Mouse (Mus musculus): Measurements from ENCODE around the gene Acp4.
"Not testable (repeated sequence)": the region's sequence is repeated elsewhere in the genome, so short reads cannot be mapped to it uniquely, and the experiment has no call there.

Gene Acp4

DNA sequence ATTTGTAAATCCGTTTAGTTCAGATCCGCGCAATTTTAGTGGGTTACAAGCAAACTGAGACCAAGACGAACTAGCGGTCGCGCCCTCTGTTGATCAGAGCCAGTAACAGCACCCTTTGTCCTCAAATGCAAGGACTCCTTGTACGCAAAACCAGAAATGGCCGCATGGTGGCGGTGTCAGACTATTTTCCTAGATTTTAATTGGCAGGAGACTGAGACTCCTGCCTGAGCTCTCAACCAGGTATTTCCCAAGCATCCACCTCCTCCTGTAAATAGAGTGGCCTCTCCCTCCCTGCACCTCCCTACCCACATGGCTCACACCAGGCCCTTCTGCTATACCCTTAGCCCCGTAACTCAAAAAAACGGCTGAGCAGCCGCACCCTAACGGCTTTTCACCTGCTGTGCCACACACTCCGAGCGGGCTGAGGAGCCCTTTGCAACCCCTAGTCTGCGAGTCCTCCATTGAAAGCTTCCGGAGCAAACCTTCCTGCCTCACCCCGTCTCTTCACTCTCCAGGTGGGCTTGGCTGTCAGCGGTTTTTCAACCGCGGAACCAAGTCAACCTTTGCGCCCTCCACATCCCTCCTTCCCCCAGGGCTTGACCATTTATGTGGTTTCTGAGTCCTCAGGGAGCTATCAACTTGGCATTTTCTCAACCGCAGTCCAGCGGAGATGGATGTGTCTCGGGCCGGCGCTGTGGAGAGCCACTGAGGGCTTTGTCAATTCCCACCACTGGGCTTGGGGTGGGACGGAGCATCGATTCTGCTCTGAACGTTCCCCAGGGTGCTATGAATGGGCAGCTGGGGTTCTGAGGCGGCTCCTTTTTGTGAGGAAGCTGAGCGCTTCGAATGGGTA is 5.8 kb upstream of the Acp4 start:
- DNase-seq (ENCODE audit: low spot score), result peak; percentile 88

DNA sequence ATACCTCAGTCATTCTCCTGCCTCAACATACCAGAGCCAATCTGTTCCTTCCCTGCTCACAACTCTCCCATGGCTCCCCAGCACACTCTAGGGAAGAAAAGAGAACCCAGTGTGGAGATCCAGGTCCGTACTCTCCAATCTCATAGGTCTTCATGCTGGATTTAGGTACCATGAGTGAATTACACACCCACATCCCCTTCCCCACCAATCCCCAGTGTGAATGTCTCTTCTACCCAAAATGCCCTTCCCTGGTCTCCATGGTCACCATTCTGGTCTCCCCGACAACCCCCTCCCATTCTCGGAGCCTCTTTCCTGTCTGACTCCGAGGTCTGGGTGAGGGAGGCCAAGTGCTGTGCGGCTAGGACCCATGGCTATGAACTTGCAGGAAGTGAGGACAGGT is 4.0 kb upstream of the Acp4 start, which contains the start of gene Gm15517:
Gene Gm15517, plus strand, starts transcription at position 301 of the 400 bp plus-strand sequence.
- DNase-seq (ENCODE audit: low spot score), result no peak

DNA sequence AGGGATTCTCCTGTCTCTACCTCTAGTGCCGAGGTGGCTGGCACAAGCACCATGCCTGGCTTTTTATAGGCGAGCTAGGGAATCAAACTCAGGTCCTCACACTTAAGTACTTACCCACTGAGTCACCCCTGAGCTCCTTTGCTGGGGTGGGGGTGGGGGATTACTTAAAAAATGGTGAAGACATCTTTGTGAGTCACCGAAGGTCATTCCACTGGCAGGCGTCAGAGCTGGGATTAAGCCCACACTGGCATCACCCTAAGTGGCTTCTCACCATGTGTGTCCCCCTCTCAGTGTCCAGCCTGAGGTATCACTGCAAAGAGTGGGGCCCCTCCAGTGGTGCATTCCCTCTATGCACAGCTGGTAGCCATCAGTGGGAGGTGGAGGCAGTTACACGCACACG is 3.2 kb upstream of the Acp4 start:
- DNase-seq (ENCODE audit: low spot score), result no peak

DNA sequence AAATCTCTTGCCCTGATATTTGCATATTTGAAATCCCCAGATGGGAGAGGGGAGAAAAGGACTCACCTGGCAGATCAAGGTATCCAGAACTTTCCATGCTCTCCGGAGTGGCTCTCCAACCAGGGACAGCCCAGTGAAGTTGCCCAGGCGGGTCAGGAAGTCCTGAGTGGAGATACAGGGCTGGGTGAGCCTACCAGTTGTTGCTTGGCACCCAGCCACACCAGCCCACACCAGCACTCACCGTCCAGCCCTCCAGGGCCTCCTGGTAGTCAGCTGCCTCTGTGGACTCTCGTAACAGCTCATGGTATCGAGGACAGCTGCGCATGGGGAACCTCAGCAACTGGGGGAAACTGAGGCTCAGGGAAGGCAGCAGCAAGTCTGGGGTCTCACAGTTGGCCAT is 2.2 kb downstream of the Acp4 start:
- no peak for DNase-seq (ENCODE audit: low spot score)

DNA sequence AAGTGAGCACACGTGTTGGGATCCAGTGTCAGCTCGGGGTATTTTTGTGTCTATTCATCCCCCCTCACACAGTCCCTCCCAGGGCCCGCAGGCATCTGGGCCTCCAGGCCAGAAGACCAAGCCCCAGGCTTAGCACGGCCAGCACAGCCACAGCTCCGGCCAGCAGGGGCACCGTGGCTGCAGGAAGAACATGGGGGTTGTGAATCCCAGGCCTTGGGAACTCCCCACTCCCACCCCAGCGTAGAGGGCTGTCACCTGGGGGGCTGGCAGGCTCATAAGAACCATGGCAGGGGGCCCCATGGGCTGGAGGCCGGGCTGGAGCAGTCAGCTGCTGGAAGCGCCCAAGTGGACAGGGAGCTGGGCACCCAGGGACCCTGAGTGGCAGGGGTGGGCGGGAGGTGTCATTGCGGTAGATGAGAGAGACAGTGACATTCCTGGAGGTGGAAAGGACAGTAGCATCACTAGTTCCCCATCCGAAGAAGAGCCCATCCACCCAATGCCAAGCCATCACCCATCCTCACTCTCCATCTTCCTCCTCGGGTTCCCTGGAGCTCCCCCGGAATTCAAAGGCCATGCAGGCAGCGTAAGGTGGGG is 4.1 kb downstream of the Acp4 start:
- DNase-seq (ENCODE audit: low spot score), result no peak

DNA sequence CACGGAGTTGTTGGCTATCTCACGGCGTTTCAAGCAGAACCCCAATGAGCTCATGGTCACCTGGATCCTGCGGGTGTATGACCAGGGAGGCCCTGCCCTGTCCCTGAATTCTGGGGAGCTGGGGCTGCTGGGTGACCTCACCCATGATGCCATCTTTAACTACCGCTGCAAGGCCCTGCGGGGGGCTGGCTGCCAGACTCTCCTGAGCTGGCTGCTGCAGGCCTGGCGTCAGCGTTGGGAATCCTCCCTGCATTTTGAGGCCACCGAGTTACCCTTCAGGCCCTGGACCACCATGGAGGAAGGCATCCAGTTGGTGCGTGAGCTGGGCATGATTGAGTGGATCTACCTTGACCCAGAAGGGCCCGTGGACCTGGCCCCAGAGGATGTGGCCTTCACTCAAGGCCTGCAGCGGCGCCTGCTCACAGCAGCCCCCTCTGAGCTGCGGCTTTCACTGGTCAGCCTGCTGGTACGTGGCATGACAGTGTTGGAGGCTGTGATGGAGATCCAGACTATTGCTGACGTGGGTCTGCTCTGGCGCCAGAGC is 6.4 kb downstream of the Acp4 start:
- DNase-seq (ENCODE audit: low spot score), result peak; percentile 26

GRCm38 (mm10) chr7:44249248-44249647 is 7.9 kb downstream of the Acp4 start:
- no peak for DNase-seq (ENCODE audit: low spot score)

DNA sequence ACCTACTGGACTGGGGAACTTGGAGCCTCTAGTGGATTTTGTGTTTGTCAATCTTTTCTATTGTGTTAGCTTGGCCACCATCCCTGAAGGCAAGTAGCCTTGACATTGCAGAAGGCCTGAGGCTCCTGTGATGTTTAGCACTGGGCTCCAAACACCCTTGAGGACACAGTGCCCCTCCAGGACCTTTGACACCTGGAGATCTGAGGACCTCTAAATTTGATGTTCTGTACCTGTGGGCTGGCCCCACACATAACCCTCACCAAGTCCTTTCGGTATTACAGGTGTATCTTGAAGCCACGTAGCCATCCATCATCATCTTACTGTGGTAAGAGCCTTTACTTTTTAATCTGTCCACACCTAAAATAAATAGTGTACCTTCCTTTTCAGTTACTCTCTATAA is 9.2 kb downstream of the Acp4 start:
- no peak for DNase-seq (ENCODE audit: low spot score)

- DNase-seq (ENCODE audit: low spot score), result no peak
These were observed 10.2 kb downstream of the Acp4 start for GRCm38 (mm10) chr7:44246984-44247470.

- DNase-seq (ENCODE audit: low spot score), result peak; percentile 91
These were observed 10.9 kb downstream of the Acp4 start, which contains the start of the genes 1700028J19Rik and 2410002F23Rik for GRCm38 (mm10) chr7:44246055-44246983. Gene 1700028J19Rik (minus strand): TSS chr7:44246695. Gene 2410002F23Rik (plus strand): TSS chr7:44246722.

- no peak for DNase-seq (ENCODE audit: low spot score)
These were observed 13.1 kb downstream of the Acp4 start for GRCm38 (mm10) chr7:44244080-44244479.

DNA sequence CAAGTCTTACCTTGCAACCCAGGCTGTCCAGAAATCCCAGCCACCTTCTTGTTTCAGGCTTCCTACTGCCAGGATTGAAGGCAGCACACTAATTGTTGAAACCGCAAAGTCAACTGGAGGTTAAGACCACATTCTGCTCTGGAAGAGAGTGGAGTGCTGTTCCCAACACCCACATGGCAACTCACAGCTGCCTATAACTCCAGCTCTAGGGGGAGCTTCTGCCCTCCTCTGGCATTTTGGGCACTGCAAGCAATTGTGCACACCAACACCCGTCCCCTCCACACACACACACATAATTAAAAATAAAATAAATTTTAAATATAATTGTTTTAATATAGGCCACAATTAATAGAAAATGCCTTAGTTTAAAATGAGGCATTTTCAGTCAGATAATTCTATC is 16.0 kb downstream of the Acp4 start:
- DNase-seq (ENCODE audit: low spot score), result no peak

GRCm38 (mm10) chr7:44240712-44241111 is 16.5 kb downstream of the Acp4 start:
- DNase-seq (ENCODE audit: low spot score), result no peak

- DNase-seq (ENCODE audit: low spot score), result no peak
These were observed 17.3 kb downstream of the Acp4 start for GRCm38 (mm10) chr7:44239913-44240312.

- DNase-seq (ENCODE audit: low spot score), result no peak
These were observed 21.3 kb downstream of the Acp4 start, which contains the start of gene Gm36864 for GRCm38 (mm10) chr7:44235909-44236308. Gene Gm36864 (plus strand): TSS chr7:44236177.

- DNase-seq (ENCODE audit: low spot score), result no peak
These were observed 32.1 kb downstream of the Acp4 start, which contains the start of gene Klk1 for GRCm38 (mm10) chr7:44225076-44225475. Gene Klk1 (plus strand): TSS chr7:44225360.

GRCm38 (mm10) chr7:44222335-44222734 is 34.8 kb downstream of the Acp4 start:
- not testable (repeated sequence) for DNase-seq (ENCODE audit: low spot score)

GRCm38 (mm10) chr7:44221601-44222000 is 35.6 kb downstream of the Acp4 start:
- DNase-seq (ENCODE audit: low spot score), result not testable (repeated sequence)

DNA sequence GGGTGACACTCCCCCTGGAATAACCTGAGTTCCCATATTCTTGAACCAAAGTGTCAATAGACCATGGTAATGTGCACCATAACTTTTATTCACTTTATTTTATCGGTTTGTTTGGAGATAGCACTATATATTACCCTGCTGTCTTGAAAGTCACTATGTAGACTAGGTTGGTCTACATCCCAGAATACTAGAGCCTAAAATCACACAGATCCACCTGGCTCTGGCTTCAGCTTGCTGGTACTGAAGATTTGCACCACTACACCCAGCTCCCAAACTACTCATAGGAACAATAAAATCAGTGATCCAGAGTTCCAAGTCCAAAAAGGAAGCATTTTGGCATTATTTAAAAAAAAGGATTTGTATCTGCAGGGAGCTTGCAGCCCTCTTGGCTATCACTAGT is 41.5 kb downstream of the Acp4 start, which contains the start of gene Klk1b5:
Gene Klk1b5, plus strand, starts transcription at position 301 of the 400 bp plus-strand sequence.
- no peak for DNase-seq (ENCODE audit: low spot score)

DNA sequence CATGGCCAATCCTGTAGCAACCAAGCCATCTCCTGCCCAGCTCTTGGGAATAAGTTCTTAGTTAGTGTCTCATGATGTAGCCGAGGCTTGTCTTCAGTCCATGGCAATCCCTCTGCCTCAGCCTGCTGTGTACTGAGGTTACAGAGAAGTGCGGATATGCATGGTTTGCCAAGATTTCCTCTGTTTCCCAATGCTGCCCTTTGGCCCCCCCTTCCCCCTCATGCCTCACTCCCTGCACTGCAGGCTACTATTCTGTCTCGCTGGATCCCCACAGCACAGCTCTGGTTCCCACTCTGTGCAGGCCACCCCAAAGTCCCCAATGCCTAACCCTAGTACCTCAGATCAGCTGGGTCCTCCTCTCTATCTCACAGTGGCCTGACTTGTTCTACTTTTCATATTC is 48.9 kb downstream of the Acp4 start:
- no peak for DNase-seq (ENCODE audit: low spot score)

DNA sequence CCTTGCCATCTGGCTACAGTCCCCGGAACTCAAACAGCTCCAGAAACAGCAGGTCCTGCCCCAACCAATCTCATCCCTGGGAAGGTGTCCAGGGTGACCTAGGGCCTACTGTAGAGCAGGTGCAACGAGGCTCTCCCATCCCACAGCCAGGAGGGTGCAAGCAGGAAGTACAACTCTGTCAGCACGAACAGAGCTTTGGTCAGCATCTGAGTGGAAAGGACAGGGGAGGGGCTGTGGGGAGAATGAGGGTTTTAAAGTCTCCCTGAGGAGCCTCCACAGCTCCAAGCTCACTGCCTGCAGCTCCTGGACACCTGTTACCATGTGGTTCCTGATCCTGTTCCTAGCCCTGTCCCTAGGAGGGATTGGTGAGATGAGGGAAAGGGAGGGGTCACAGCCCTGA is 50.0 kb downstream of the Acp4 start, which contains the start of gene Klk1b4:
Gene Klk1b4, plus strand, starts transcription at position 301 of the 400 bp plus-strand sequence.
- DNase-seq (ENCODE audit: low spot score), result not testable (repeated sequence)

All from ovary, postnatal 36 days (tissue).